Mouse (Mus musculus) gastrocnemius, postnatal 4 days (tissue): ENCODE results near the gene Psmd4. TPM values are rescaled to one million over a fixed set of nuclear protein-coding genes. Genes with fewer than 3 reads are reported as not detected.

ENCODE experiments used
- microRNA-seq: library from miRNA; unstranded; fragments of <30 nt; microRNA quantifications from one replicate; pipeline ENCODE4 v1.2.0, GENCODE M21; 2021
- total RNA-seq, 2 experiments: library from RNA; stranded (reverse); gene quantifications; 2 replicates each; pipeline ENCODE4 v1.2.3; 2021

Psmd4 gene
- total RNA-seq, 2 experiments from 2014 or later, result 175 to 200 TPM

Small RNA genes lying within 50 kb of the gene (microRNA-seq; reads per million reads assigned to microRNA genes)
- gene Mir7013, result 1.1 reads per million

Other genes with a start within 250 kb of the Psmd4 start
- 10 to 100 TPM; 38.4 to 39.2 TPM for gene Pogz, start 205.0 kb downstream of the Psmd4 start, total RNA-seq
- 100 to 1,000 TPM; 330 to 360 TPM for gene Psmb4, start 155.7 kb downstream of the Psmd4 start, total RNA-seq
- gene Selenbp1, start 109.6 kb downstream of the Psmd4 start, total RNA-seq, result 10 to 100 TPM; 14.8 to 15.4 TPM
- 10 to 100 TPM; 14.7 to 16.8 TPM for gene Rfx5, start 88.5 kb downstream of the Psmd4 start, total RNA-seq
- gene Pi4kb, start 67.9 kb downstream of the Psmd4 start, total RNA-seq, result 10 to 100 TPM; 47.5 to 49.3 TPM
- 10 to 100 TPM; 29.6 to 34.7 TPM for gene Zfp687, start 27.2 kb downstream of the Psmd4 start, total RNA-seq
- 10 to 100 TPM; 22.7 to 26.2 TPM for gene Pip5k1a, start 64.3 kb upstream of the Psmd4 start, total RNA-seq
- 10 to 100 TPM; 62.3 to 71.2 TPM for gene Vps72, start 68.4 kb upstream of the Psmd4 start, total RNA-seq
- 100 to 1,000 TPM; 250 to 275 TPM for gene Tmod4, start 81.9 kb upstream of the Psmd4 start, total RNA-seq
- 10 to 100 TPM; 48.8 to 51.2 TPM for gene Scnm1, start 91.4 kb upstream of the Psmd4 start, total RNA-seq
- gene Lysmd1, start 91.5 kb upstream of the Psmd4 start, total RNA-seq, result 1 to 10 TPM; 6.8 to 7.0 TPM
- gene Tnfaip8l2, start 99.7 kb upstream of the Psmd4 start, total RNA-seq, result 1 to 10 TPM; 2.8 to 3.7 TPM
- gene Sema6c, start 117.8 kb upstream of the Psmd4 start, total RNA-seq, result 100 to 1,000 TPM; 112 to 123 TPM
- gene Gabpb2, start 175.3 kb upstream of the Psmd4 start, total RNA-seq, result 10 to 100 TPM; 18.0 to 18.8 TPM
- gene Cdc42se1, start 186.1 kb upstream of the Psmd4 start, total RNA-seq, result 10 to 100 TPM; 48.1 to 49.2 TPM
- gene Mllt11, start 189.6 kb upstream of the Psmd4 start, total RNA-seq, result 10 to 100 TPM; 30.9 to 34.4 TPM
- gene Gm128, start 199.0 kb upstream of the Psmd4 start, total RNA-seq, result under 1 TPM in 1 of 2 experiments, not detected in 1; 0.18 TPM
- gene Bnipl, start 208.6 kb upstream of the Psmd4 start, total RNA-seq, result under 1 TPM; 0.16 to 0.29 TPM
- 10 to 100 TPM; 22.8 to 26.8 TPM for gene Mindy1, start 238.7 kb upstream of the Psmd4 start, total RNA-seq
- gene Prune1, start 239.5 kb upstream of the Psmd4 start, total RNA-seq, result 10 to 100 TPM; 68.7 to 78.2 TPM